Mouse (Mus musculus) small intestine, adult 2 months (tissue): Measurements from ENCODE around the gene Pax2. TPM values are rescaled to one million over a fixed set of nuclear protein-coding genes. Genes with fewer than 3 reads are reported as not detected.

ENCODE experiments used
- H3K27ac ChIP-seq: fragments of 200-500 bp; 2 replicates; pipeline ENCODE4 v1.5.1; 2012; ENCODE audit warnings: low read depth, low read length, control low read depth, inconsistent platforms; ENCODE audit not compliant: insufficient read depth
- H3K27me3 ChIP-seq: fragments of 200-500 bp; 2 replicates; pipeline ENCODE4 v1.6.1; 2012; ENCODE audit warnings: mild to moderate bottlenecking, moderate library complexity, low read length, inconsistent platforms; ENCODE audit not compliant: control insufficient read depth, insufficient read depth
- H3K36me3 ChIP-seq: fragments of 200-500 bp; 2 replicates; pipeline ENCODE4 v1.6.1; 2012; ENCODE audit warnings: mild to moderate bottlenecking, low read length, control low read depth, inconsistent platforms; ENCODE audit not compliant: control insufficient read depth, insufficient read depth
- H3K4me1 ChIP-seq: fragments of 200-500 bp; 2 replicates; pipeline ENCODE4 v1.6.1; 2012; ENCODE audit warnings: low read length, inconsistent platforms, mixed read lengths; ENCODE audit not compliant: control insufficient read depth, insufficient read depth, insufficient read length
- H3K4me3 ChIP-seq: fragments of 200-500 bp; 2 replicates; pipeline ENCODE4 v1.5.1; 2012; ENCODE audit warnings: low read depth, mild to moderate bottlenecking, control low read depth, inconsistent platforms, low read length, moderate library complexity
- CTCF ChIP-seq: fragments of 200-500 bp; IDR thresholded peaks from 2 replicates; pipeline ENCODE4 v1.5.1; 2012; ENCODE audit warnings: low read depth, mild to moderate bottlenecking, control low read depth, inconsistent platforms, low read length, moderate library complexity, mixed read lengths; ENCODE audit not compliant: insufficient replicate concordance, insufficient read length; ENCODE audit errors: extremely low read depth
- POLR2A ChIP-seq: fragments of 200-500 bp; IDR thresholded peaks from 2 replicates; pipeline ENCODE4 v1.6.1; 2012; ENCODE audit warnings: low read depth, mild to moderate bottlenecking, control low read depth, inconsistent platforms, low read length, moderate library complexity
- WGBS: fragments of 180-500 bp; shearing (Covaris S2); methylation state at CpG from one replicate; pipeline ENCODE4 v1.1.7; 2018; 5-methylcytosine and 5-hydroxymethylcytosine counted together
- polyA plus RNA-seq: library from polyadenylated mRNA; depleted of rRNA; stranded (reverse); fragments of >200 nt; gene quantifications from 2 replicates; pipeline ENCODE4 v1.2.3, GENCODE M21; 2012

The Pax2 gene
- polyA plus RNA-seq, 1 experiment, result not detected

GRCm38 (mm10) chr19:44791981-44792380, 36.1 kb downstream of the Pax2 start:
- Histone ChIP-seq H3K27ac (no peak overlapping the region), H3K36me3 (no peaks in the 10 kb centered on the region), H3K4me3 (no peak overlapping the region), H3K27me3 (no peaks in the 10 kb centered on the region), H3K4me1 (no peaks in the 10 kb centered on the region)
- TF ChIP-seq POLR2A, result no peak
- no peak for TF ChIP-seq CTCF
- 71% methylated on average over 4 of the region's 4 CpGs for WGBS

- WGBS, result 29% methylated on average over 21 of the region's 21 CpGs
- H3K27ac ChIP-seq, result no peak overlapping the region
- TF ChIP-seq CTCF (no peak), POLR2A (no peak)
Measured at GRCm38 (mm10) chr19:44797110-44798060, 41.5 kb downstream of the Pax2 start.

GRCm38 (mm10) chr19:44798731-44799130, 42.9 kb downstream of the Pax2 start:
- Histone ChIP-seq H3K36me3 (no peaks in the 10 kb centered on the region), H3K27ac (no peak overlapping the region), H3K4me3 (no peak overlapping the region), H3K4me1 (no peaks in the 10 kb centered on the region), H3K27me3 (peaks cover 7% of the 10 kb centered on the region)
- 52% methylated on average over 6 of the region's 6 CpGs for WGBS
- TF ChIP-seq POLR2A, result no peak
- no peak for TF ChIP-seq CTCF

More at GRCm38 (mm10) chr19:44797110-44798060, 41.5 kb downstream of the Pax2 start:
- Histone ChIP-seq H3K27me3 (peaks cover 7% of the 10 kb centered on the region; the same call in 1 of the 2 replicates), H3K36me3 (no peaks in the 10 kb centered on the region), H3K4me1 (no peaks in the 10 kb centered on the region), H3K4me3 (no peak overlapping the region)

- Histone ChIP-seq H3K27ac (no peak overlapping the region), H3K4me3 (no peak overlapping the region), H3K36me3 (no peaks in the 10 kb centered on the region), H3K4me1 (no peaks in the 10 kb centered on the region), H3K27me3 (peaks cover 7% of the 10 kb centered on the region)
- WGBS, result 22% methylated on average over 5 of the region's 5 CpGs
- TF ChIP-seq CTCF (no peak), POLR2A (no peak)
Measured at GRCm38 (mm10) chr19:44799156-44799555, 43.3 kb downstream of the Pax2 start.

GRCm38 (mm10) chr19:44800327-44800726, 44.5 kb downstream of the Pax2 start:
- no peaks in the 10 kb centered on the region for H3K4me1 ChIP-seq
- peaks cover 7% of the 10 kb centered on the region for H3K27me3 ChIP-seq
- no peak for TF ChIP-seq POLR2A
- TF ChIP-seq CTCF, result no peak
- 53% methylated on average over 6 of the region's 6 CpGs for WGBS
- H3K36me3 ChIP-seq, result no peaks in the 10 kb centered on the region
- no peak overlapping the region for H3K27ac ChIP-seq
- H3K4me3 ChIP-seq, result no peak overlapping the region

GRCm38 (mm10) chr19:44808734-44809133, 52.9 kb downstream of the Pax2 start:
- no peak for TF ChIP-seq POLR2A
- TF ChIP-seq CTCF, result no peak
- no peaks in the 10 kb centered on the region; the same call in 1 of the 2 replicates for H3K27me3 ChIP-seq
- WGBS, result 15% methylated on average over 8 of the region's 8 CpGs
- H3K27ac ChIP-seq, result no peak overlapping the region
- H3K4me3 ChIP-seq, result no peak overlapping the region
- H3K4me1 ChIP-seq, result no peaks in the 10 kb centered on the region
- no peaks in the 10 kb centered on the region for H3K36me3 ChIP-seq

- WGBS, result 46% methylated on average over 13 of the region's 13 CpGs
- Histone ChIP-seq H3K27me3 (no peaks in the 10 kb centered on the region; the same call in 1 of the 2 replicates), H3K4me1 (no peaks in the 10 kb centered on the region), H3K27ac (no peak overlapping the region), H3K36me3 (no peaks in the 10 kb centered on the region), H3K4me3 (no peak overlapping the region)
- TF ChIP-seq CTCF (no peak), POLR2A (no peak)
Measured at GRCm38 (mm10) chr19:44812666-44813429, 57.0 kb downstream of the Pax2 start.
